Mouse (Mus musculus): ENCODE results near the gene Tmem256. TPM values are rescaled to one million over a fixed set of nuclear protein-coding genes. Genes with fewer than 3 reads are reported as not detected.

Gene Tmem256
- polyA plus RNA-seq, 1 experiment from 2014 or later = 340 TPM

GRCm38 (mm10) chr11:69865561-69865960 is 27.2 kb downstream of the Tmem256 start:
- H3K27me3 ChIP-seq (replicated peaks; ENCODE audit: low read depth, poor library complexity, severe bottlenecking) = no peaks in the 10 kb centered on the region
- H3K9me3 ChIP-seq = no peaks in the 10 kb centered on the region
- WGBS = 82% methylated on average over 9 of the region's 9 CpGs
- no peak for DNase-seq (ENCODE audit: low spot score)
- H3K4me1 ChIP-seq = 0 out of 2 replicates have a peak, but pooled peaks cover 3% of the 10 kb centered on the region
- H3K4me3 ChIP-seq = no peak overlapping the region
- no peak overlapping the region for H3K27ac ChIP-seq (replicated peaks)
- H3K36me3 ChIP-seq (replicated peaks) = no peaks in the 10 kb centered on the region

- DNase-seq (ENCODE audit: low spot score) = no peak
- H3K27ac ChIP-seq (replicated peaks) = no peak overlapping the region
Observed at GRCm38 (mm10) chr11:69867335-69867734, 29.0 kb downstream of the Tmem256 start.

GRCm38 (mm10) chr11:69870289-69871069 is 32.2 kb downstream of the Tmem256 start:
- Histone ChIP-seq H3K9me3 (no peaks in the 10 kb centered on the region), H3K36me3 (replicated peaks) (no peaks in the 10 kb centered on the region), H3K27ac (replicated peaks) (no peak overlapping the region), H3K27me3 (replicated peaks; ENCODE audit: low read depth, poor library complexity, severe bottlenecking) (0 out of 2 replicates have a peak, but pooled peaks cover 2% of the 10 kb centered on the region), H3K4me1 (0 out of 2 replicates have a peak, but pooled peaks cover 3% of the 10 kb centered on the region), H3K4me3 (no peak overlapping the region)
- 85% methylated on average over 2 of the region's 2 CpGs for WGBS
- DNase-seq (ENCODE audit: low spot score) = no peak

More at GRCm38 (mm10) chr11:69867335-69867734, 29.0 kb downstream of the Tmem256 start:
- WGBS = 72% methylated on average over 9 of the region's 9 CpGs
- no peaks in the 10 kb centered on the region for H3K36me3 ChIP-seq (replicated peaks)
- H3K9me3 ChIP-seq = no peaks in the 10 kb centered on the region
- no peak overlapping the region for H3K4me3 ChIP-seq
- 0 out of 2 replicates have a peak, but pooled peaks cover 2% of the 10 kb centered on the region for H3K27me3 ChIP-seq (replicated peaks; ENCODE audit: low read depth, poor library complexity, severe bottlenecking)
- 0 out of 2 replicates have a peak, but pooled peaks cover 3% of the 10 kb centered on the region for H3K4me1 ChIP-seq

DNA sequence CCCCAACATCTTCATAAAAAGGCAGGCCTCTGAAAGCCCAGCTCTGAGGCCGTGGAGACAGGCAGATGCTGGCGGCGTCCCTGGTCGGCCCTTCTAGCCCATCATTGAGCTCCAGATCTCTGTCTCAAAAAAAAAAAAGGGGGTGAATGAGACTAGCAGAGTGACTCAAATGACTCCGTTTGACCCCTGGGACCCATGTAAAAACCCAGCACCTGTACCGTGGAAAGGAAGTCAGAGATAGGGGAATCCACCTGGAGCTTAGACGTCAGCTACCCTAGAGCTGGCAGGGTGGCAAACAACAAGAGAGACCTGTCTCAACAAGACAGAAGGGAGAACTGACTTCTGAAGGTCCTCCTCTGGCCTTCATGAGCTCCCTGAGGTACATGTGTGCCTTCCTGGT is 33.5 kb downstream of the Tmem256 start:
- Histone ChIP-seq H3K36me3 (replicated peaks) (no peaks in the 10 kb centered on the region), H3K27ac (replicated peaks) (no peak overlapping the region), H3K27me3 (replicated peaks; ENCODE audit: low read depth, poor library complexity, severe bottlenecking) (0 out of 2 replicates have a peak, but pooled peaks cover 2% of the 10 kb centered on the region), H3K4me3 (no peak overlapping the region), H3K4me1 (peaks cover 14% of the 10 kb centered on the region), H3K9me3 (no peaks in the 10 kb centered on the region)
- no peak for DNase-seq (ENCODE audit: low spot score)
- 91% methylated on average over 7 of the region's 7 CpGs for WGBS

DNA sequence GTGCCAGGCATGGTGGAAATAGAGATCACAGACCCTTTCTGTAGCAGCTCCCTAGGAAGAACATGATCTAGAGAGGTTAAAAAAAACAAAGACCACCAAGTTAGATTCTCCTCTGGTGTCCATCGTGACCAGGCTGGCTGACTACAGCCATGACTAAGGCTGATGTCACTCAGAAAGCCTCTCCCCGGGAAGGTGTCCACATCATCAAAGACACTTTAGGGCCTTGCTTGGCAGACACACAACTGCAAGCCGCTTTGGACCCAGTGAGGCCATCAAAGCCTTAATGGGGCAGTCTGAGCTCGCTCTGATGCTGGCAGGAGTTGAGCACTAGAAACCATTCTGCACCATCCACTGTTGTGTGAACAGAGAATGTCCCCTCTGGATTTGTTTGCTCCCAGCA is 34.1 kb downstream of the Tmem256 start:
- DNase-seq (ENCODE audit: low spot score) = no peak
- H3K4me1 ChIP-seq = peaks cover 21% of the 10 kb centered on the region
- no peak overlapping the region for H3K4me3 ChIP-seq
- H3K36me3 ChIP-seq (replicated peaks) = no peaks in the 10 kb centered on the region
- H3K27me3 ChIP-seq (replicated peaks; ENCODE audit: low read depth, poor library complexity, severe bottlenecking) = 0 out of 2 replicates have a peak, but pooled peaks cover 2% of the 10 kb centered on the region
- H3K9me3 ChIP-seq = no peaks in the 10 kb centered on the region
- 86% methylated on average over 4 of the region's 4 CpGs for WGBS
- H3K27ac ChIP-seq (replicated peaks) = no peak overlapping the region

DNA sequence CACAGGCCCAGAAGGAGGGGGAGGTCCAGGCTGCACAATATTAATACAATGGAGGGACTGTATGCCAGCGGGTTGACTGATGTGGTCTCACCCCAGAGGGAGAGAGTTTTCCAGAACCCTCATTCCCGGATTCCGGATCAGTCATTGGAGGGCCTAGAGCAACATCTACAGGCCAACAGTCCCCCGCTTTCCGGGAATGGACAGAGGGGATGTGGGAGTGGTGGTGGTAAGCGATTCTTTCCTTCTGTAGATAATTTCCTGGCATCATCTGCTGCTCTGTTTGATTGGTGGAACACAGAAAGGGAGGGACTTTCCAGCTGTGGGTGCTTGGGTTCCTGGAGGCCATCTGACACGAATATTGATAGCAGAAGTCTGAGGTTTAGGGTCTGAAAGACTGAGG is 37.9 kb downstream of the Tmem256 start:
- WGBS = 62% methylated on average over 7 of the region's 7 CpGs
- Histone ChIP-seq H3K27me3 (replicated peaks; ENCODE audit: low read depth, poor library complexity, severe bottlenecking) (peaks cover 19% of the 10 kb centered on the region), H3K36me3 (replicated peaks) (no peaks in the 10 kb centered on the region), H3K4me3 (no peak overlapping the region), H3K4me1 (peaks cover 53% of the 10 kb centered on the region), H3K9me3 (no peaks in the 10 kb centered on the region), H3K27ac (replicated peaks) (no peak overlapping the region)
- DNase-seq (ENCODE audit: low spot score) = no peak

GRCm38 (mm10) chr11:69876867-69877266 is 38.6 kb downstream of the Tmem256 start:
- Histone ChIP-seq H3K36me3 (replicated peaks) (no peaks in the 10 kb centered on the region), H3K27me3 (replicated peaks; ENCODE audit: low read depth, poor library complexity, severe bottlenecking) (peaks cover 19% of the 10 kb centered on the region), H3K4me3 (peak overlapping the region; percentile 45), H3K9me3 (no peaks in the 10 kb centered on the region), H3K27ac (replicated peaks) (peak overlapping the region; percentile 74), H3K4me1 (peaks cover 60% of the 10 kb centered on the region)
- DNase-seq (ENCODE audit: low spot score) = peak; percentile 88
- WGBS = 2% methylated on average over 12 of the region's 12 CpGs

DNA sequence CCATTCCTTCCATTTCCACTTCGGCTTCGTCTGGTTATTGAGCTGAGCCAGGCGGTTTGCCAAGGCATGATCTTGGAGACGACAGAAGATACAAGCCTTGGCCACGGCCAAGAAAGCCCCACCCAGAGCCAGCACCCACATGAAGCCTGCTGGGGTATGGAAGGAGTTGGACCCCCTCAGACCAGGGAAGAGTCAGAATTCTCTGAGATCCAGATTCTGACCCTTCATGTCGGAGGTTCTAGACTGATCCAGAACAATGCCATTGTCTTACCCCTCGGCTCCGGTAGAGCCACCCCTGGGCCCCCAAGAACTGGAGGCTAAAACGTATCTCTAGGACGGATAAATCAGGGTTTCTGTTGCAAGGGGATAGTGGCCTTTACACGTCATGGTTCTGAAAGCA is 39.6 kb downstream of the Tmem256 start, which contains the start of gene Tmem95:
Gene Tmem95 (minus strand): TSS at position 141 of the 400 bp plus-strand sequence.
- Histone ChIP-seq H3K27me3 (replicated peaks; ENCODE audit: low read depth, poor library complexity, severe bottlenecking) (peaks cover 26% of the 10 kb centered on the region), H3K36me3 (replicated peaks) (no peaks in the 10 kb centered on the region), H3K4me1 (peaks cover 64% of the 10 kb centered on the region), H3K9me3 (no peaks in the 10 kb centered on the region), H3K27ac (replicated peaks) (peak within 1 kb of the TSS; percentile 74), H3K4me3 (peak within 1 kb of the TSS; percentile 62)
- WGBS = 92% methylated on average over 11 of the region's 11 CpGs
- no peak for DNase-seq (ENCODE audit: low spot score)

GRCm38 (mm10) chr11:69878399-69878798 is 40.1 kb downstream of the Tmem256 start:
- WGBS = 82% methylated on average over 3 of the region's 3 CpGs
- no peaks in the 10 kb centered on the region for H3K9me3 ChIP-seq
- H3K27me3 ChIP-seq (replicated peaks; ENCODE audit: low read depth, poor library complexity, severe bottlenecking) = peaks cover 26% of the 10 kb centered on the region
- peak overlapping the region; percentile 2; the same call in 1 of the 2 replicates for H3K27ac ChIP-seq (replicated peaks)
- H3K4me3 ChIP-seq = peak overlapping the region; percentile 62; the same call in 1 of the 2 replicates
- peaks cover 64% of the 10 kb centered on the region for H3K4me1 ChIP-seq
- DNase-seq (ENCODE audit: low spot score) = no peak
- H3K36me3 ChIP-seq (replicated peaks) = no peaks in the 10 kb centered on the region

- peaks cover 26% of the 10 kb centered on the region for H3K27me3 ChIP-seq (replicated peaks; ENCODE audit: low read depth, poor library complexity, severe bottlenecking)
- no peaks in the 10 kb centered on the region for H3K9me3 ChIP-seq
- H3K27ac ChIP-seq (replicated peaks) = peak overlapping the region; percentile 87; the same call in 1 of the 2 replicates
- 92% methylated on average over 6 of the region's 6 CpGs for WGBS
- H3K36me3 ChIP-seq (replicated peaks) = no peaks in the 10 kb centered on the region
- H3K4me1 ChIP-seq = peaks cover 64% of the 10 kb centered on the region
- H3K4me3 ChIP-seq = peak overlapping the region; percentile 62
- no peak for DNase-seq (ENCODE audit: low spot score)
Observed at GRCm38 (mm10) chr11:69878952-69879351, 40.6 kb downstream of the Tmem256 start.

DNA sequence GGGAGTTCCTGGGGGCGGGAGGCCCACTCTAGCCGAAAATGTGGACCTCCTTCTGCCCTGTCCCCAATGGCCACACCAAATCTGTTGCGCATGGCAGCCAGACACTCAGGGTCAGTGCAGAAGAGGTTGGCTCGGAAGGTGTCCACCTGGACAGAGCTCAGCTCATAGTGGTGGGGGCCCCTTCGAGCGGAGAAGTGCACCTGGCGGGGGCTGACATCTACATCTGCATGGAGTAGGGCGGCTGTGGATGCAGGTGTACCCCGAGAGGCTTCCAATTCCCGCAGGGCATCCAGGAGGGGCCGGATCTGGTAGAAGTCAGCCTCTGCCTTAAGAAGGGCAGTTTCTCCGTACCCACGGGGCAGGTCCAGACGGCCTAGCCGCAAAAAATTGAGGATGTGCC is 41.4 kb downstream of the Tmem256 start:
- H3K27ac ChIP-seq (replicated peaks) = peak overlapping the region; percentile 87; the same call in 1 of the 2 replicates
- H3K27me3 ChIP-seq (replicated peaks; ENCODE audit: low read depth, poor library complexity, severe bottlenecking) = peaks cover 26% of the 10 kb centered on the region
- WGBS = 57% methylated on average over 15 of the region's 15 CpGs
- no peaks in the 10 kb centered on the region for H3K36me3 ChIP-seq (replicated peaks)
- peaks cover 66% of the 10 kb centered on the region for H3K4me1 ChIP-seq
- DNase-seq (ENCODE audit: low spot score) = no peak
- H3K4me3 ChIP-seq = peak overlapping the region; percentile 62
- no peaks in the 10 kb centered on the region for H3K9me3 ChIP-seq

DNA sequence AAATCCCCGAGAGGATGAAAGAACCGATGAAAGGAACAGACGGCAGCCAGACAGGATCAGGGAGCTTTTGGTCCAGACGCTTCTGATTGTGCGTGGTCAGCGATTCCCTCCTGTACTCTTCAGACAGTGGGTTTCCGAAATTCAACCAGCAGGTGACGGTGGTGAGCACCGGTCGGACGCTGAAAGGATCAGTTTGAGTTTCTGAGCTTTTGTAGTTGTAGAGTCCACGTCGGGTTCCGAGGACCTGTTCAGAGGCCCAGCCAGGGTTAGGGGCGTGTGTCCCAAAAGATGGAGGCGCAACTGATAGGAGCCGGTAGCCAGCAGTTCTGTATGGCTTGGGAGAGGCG is 42.2 kb downstream of the Tmem256 start:
- Histone ChIP-seq H3K4me1 (peaks cover 68% of the 10 kb centered on the region), H3K27ac (replicated peaks) (peak overlapping the region; percentile 87), H3K9me3 (no peaks in the 10 kb centered on the region), H3K27me3 (replicated peaks; ENCODE audit: low read depth, poor library complexity, severe bottlenecking) (peaks cover 26% of the 10 kb centered on the region), H3K36me3 (replicated peaks) (no peaks in the 10 kb centered on the region), H3K4me3 (peak overlapping the region; percentile 62)
- WGBS = under 1% methylated on average over 18 of the region's 18 CpGs
- DNase-seq (ENCODE audit: low spot score) = peak; percentile 80
